9 mouse cellular contexts compared by ENCODE assay signal in genomic region chr5:65699146-65699545, GRCm38 (mm10). TPM values are rescaled to one million over a fixed set of nuclear protein-coding genes. Genes with fewer than 3 reads are reported as not detected.
A peak's percentile ranks its signal among the peaks of the same experiment; 100 is the strongest.
DNase-seq lines count a peak whose midpoint lies in the region; ATAC-seq and TF ChIP-seq lines count a peak whose summit lies in the region.
"Had no signal": no experiment of that assay in that cellular context is flagged by ENCODE, and none has a peak within 500 bp of the region (broad histone marks: within the 10 kb centered on the region; RNA-seq: fewer than 3 reads in every experiment).

No protein-coding gene starts in this region.

- peak overlapping the region; percentile 99 for H3K4me3 ChIP-seq in lung, embryonic 14.5 days (ENCODE audit: low read depth, low read length)
- H3K4me3 ChIP-seq in embryonic fibroblast, embryonic 13.5 days (ENCODE audit: insufficient read depth, low read length): peak overlapping the region; percentile 83; the same call in 1 of the 2 replicates
- peak overlapping the region; percentile 85 for H3K4me3 ChIP-seq in limb, embryonic 10.5 days
- H3K4me3 ChIP-seq in neural tube, embryonic 15.5 days (replicated peaks): peak overlapping the region; percentile 87

- no peaks in the 10 kb centered on the region for H3K27me3 ChIP-seq in lung, embryonic 14.5 days (ENCODE audit: insufficient read depth, low read length)
- no peaks in the 10 kb centered on the region for H3K27me3 ChIP-seq in limb, embryonic 10.5 days (ENCODE audit: low read depth, poor library complexity, severe bottlenecking)
- no peaks in the 10 kb centered on the region for H3K27me3 ChIP-seq in neural tube, embryonic 15.5 days (replicated peaks)

- H3K9ac ChIP-seq in lung, embryonic 14.5 days: peak overlapping the region; percentile 99
- H3K9ac ChIP-seq in neural tube, embryonic 15.5 days (replicated peaks): no peak overlapping the region

- peak overlapping the region; percentile 79 for H3K4me2 ChIP-seq in lung, embryonic 14.5 days
- peak overlapping the region; percentile 72 for H3K4me2 ChIP-seq in neural tube, embryonic 15.5 days

- peak overlapping the region; percentile 98 for H3K27ac ChIP-seq in lung, embryonic 14.5 days (ENCODE audit: low read depth)
- H3K27ac ChIP-seq in embryonic fibroblast, embryonic 13.5 days (ENCODE audit: insufficient read depth, low read length): peak overlapping the region; percentile 85; the same call in 1 of the 2 replicates
- peak overlapping the region; percentile 99 for H3K27ac ChIP-seq in limb, embryonic 10.5 days
- H3K27ac ChIP-seq in neural tube, embryonic 15.5 days (replicated peaks): no peak overlapping the region

- TF ChIP-seq CTCF in lung, embryonic 14.5 days (IDR thresholded peaks at IDR 0.05; ENCODE audit: low read depth): no peak
- no peak for TF ChIP-seq CTCF in embryonic fibroblast, embryonic 13.5 days (IDR thresholded peaks at IDR 0.05; ENCODE audit: borderline replicate concordance, insufficient read depth, low read length)

- TF ChIP-seq POLR2A in embryonic fibroblast, embryonic 13.5 days (IDR thresholded peaks at IDR 0.05; ENCODE audit: low read depth, low read length): no peak

- 63% methylated on average over 10 of the region's 10 CpGs for WGBS in lung, embryonic 14.5 days
- WGBS in limb, embryonic 10.5 days: 72% methylated on average over 10 of the region's 10 CpGs
- WGBS in neural tube, embryonic 15.5 days: 68% methylated on average over 10 of the region's 10 CpGs

- no peak for DNase-seq in lung, embryonic 14.5 days
- DNase-seq in lung, postnatal 4 days: no peak
- DNase-seq in limb, embryonic 10.5 days (ENCODE audit: low spot score): no peak
- DNase-seq in adrenal gland, postnatal 14 days: no peak
- DNase-seq in cerebellum, adult 8-10 months: no peak
- DNase-seq in frontal cortex, postnatal 25 days (ENCODE audit: low spot score in 2 of 2): no peak
- DNase-seq: right cerebral cortex, postnatal 14 days had no signal

- no peak for ATAC-seq in lung, embryonic 14.5 days (ENCODE audit: insufficient read depth)
- ATAC-seq in neural tube, embryonic 15.5 days (ENCODE audit: low FRiP score): no peak

- peaks cover 19% of the 10 kb centered on the region for H3K36me3 ChIP-seq in lung, embryonic 14.5 days (ENCODE audit: insufficient read depth)
- H3K36me3 ChIP-seq in limb, embryonic 10.5 days: peaks cover 19% of the 10 kb centered on the region
- no peaks in the 10 kb centered on the region for H3K36me3 ChIP-seq in neural tube, embryonic 15.5 days

- peaks cover 4% of the 10 kb centered on the region; the same call in 1 of the 2 replicates for H3K4me1 ChIP-seq in lung, embryonic 14.5 days (ENCODE audit: insufficient read depth)
- H3K4me1 ChIP-seq in embryonic fibroblast, embryonic 13.5 days (ENCODE audit: control insufficient read depth, insufficient read depth, low read length): peaks cover 9% of the 10 kb centered on the region
- H3K4me1 ChIP-seq in limb, embryonic 10.5 days: peaks cover 12% of the 10 kb centered on the region
- H3K4me1 ChIP-seq in neural tube, embryonic 15.5 days: peaks cover 32% of the 10 kb centered on the region

- H3K9me3 ChIP-seq in lung, embryonic 14.5 days (ENCODE audit: low read depth, low read length): no peaks in the 10 kb centered on the region
- no peaks in the 10 kb centered on the region for H3K9me3 ChIP-seq in limb, embryonic 10.5 days (replicated peaks)
- no peaks in the 10 kb centered on the region for H3K9me3 ChIP-seq in neural tube, embryonic 15.5 days (replicated peaks)

RNA-seq across cellular contexts. Expression of gene Pds5a, which starts 1.1 kb away (rescaled TPM):
- polyA plus RNA-seq in lung, embryonic 14.5 days (2014; fragmentation: Nextera tagmentation; extraction: Ambion mirVana): 107 and 113 TPM in 2 replicates
- polyA plus RNA-seq in embryonic fibroblast, embryonic 13.5 days (2011; ENCODE audit: insufficient read length, low read depth, missing spikeins): 203 and 225 TPM in 2 replicates
- polyA plus RNA-seq in limb, embryonic 10.5 days (2016; fragmentation: Nextera tagmentation; extraction: Ambion mirVana): 90.8 and 102 TPM in 2 replicates
- polyA plus RNA-seq in neural tube, embryonic 15.5 days (2015; fragmentation: Nextera tagmentation; extraction: Ambion mirVana): 35.6 and 38.0 TPM in 2 replicates
- 92.5 and 94.8 TPM in 2 replicates for total RNA-seq in adrenal gland, postnatal 14 days (2021)
